Mouse (Mus musculus) cerebellum, adult 11 months (tissue): ENCODE data around the gene Atp4b.

Source experiments
- DNase-seq: peaks from one replicate; pipeline ENCODE4 v3.0.0; 2022

Gene Atp4b

DNA sequence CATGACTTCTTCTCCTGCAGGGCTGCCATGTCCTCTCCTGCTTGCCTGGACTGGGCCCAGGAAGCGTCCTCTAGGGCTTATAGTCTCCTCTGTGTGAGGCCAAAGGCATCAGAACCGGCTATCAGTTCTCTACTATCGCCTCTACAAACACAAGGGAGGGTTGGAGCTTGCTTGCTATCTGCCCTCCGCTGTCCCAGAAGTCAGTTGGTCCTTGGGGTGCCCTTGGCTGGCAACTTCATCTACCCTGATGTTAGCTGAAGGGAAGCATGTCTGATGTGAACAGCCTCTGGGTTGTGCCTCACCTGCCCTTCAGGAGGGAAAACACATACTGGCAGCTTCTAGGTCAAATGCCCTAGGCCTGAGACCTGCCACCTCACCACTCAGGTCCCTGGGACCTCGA lies at the start of gene Atp4b:
TSS of gene Atp4b (minus strand) at position 101 of the 400 bp plus-strand sequence.
- DNase-seq, result no peak

DNA sequence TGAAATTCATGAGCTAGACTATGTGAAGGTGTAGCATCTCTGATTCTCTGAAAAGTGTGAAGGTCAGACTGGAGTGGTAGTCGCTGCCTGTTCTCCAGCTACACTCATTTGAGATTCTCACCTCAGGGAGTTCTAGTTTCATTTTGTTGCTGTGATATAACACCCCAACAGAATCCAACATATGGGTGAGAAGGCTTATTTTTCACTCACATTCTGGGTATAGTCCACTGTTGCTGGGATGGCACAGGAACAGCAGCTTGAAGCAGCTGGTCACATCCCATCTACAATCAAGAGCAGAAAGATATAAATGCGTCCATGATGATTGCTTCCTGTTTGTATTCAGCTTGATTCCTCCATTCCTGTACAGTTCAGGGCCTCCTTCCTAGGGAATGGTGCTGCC lies 45.5 kb upstream of the Atp4b start:
- DNase-seq, result no peak

GRCm38 (mm10) chr8:13437531-13437930 lies 40.9 kb upstream of the Atp4b start:
- DNase-seq, result no peak

- no peak for DNase-seq
Observed at GRCm38 (mm10) chr8:13436052-13436451, 39.4 kb upstream of the Atp4b start.

GRCm38 (mm10) chr8:13434889-13435288 lies 38.3 kb upstream of the Atp4b start, which contains the start of gene Tmem255b:
TSS of gene Tmem255b (plus strand) at chr8:13435189.
- DNase-seq, result no peak

DNA sequence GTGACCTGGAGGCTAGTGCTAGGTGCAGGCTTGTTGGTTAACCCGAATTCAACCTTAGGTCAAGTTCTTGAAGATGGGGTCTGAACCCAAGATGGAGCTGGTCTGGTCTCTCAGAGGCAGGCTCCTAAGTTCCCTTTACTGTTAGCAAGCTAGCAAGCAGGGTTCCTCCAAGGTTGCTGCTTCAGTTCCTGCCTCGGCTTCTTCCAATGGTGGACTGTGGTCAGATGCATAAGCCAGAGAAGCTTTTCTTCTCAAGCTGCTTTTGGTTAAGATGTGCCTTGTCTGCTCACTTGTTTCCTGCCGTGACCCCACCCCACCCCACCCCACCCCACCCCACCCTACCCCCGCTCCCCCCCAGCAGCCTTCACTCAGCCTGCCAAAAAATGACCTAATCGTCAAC lies 36.5 kb upstream of the Atp4b start:
- DNase-seq, result no peak

DNA sequence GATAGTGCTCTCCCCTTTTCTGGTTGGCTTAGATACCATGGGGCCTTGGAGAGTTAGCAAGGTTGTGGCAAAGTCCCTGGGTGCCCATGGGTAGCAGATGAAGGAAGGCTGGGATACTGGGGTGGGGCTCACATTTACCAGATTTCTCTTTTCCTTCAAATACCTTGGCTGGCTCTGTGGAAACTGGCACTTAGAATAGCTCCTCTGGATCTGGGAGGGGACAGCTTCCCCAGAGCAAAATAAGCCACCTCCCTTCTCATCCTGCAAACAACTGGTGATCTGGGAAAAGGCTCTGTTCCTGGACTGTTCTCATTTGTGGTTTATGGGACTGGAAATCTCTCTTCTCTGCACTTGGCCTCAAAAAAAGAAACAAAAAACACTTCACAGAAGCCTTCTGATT lies 34.2 kb upstream of the Atp4b start:
- no peak for DNase-seq

DNA sequence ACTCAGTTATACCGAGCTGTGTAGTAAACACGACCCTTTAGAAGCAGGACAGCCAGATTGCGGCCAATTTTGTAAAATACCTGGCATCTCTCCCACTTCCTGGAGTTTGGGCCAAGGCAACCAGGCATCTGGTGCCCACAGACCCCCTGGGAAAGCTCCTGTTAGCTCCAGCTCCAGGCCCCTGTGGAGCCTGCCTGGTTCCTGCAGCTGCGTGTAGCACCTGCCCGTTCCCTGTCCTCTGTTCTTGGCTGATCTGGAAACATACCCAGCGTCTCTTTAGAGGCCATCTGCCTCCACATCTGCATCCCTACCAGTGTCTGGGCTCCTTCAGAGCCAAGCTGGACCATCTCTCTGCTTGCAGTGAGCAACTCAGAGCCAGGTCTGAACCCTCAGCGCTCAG lies 33.8 kb upstream of the Atp4b start:
- no peak for DNase-seq

DNA sequence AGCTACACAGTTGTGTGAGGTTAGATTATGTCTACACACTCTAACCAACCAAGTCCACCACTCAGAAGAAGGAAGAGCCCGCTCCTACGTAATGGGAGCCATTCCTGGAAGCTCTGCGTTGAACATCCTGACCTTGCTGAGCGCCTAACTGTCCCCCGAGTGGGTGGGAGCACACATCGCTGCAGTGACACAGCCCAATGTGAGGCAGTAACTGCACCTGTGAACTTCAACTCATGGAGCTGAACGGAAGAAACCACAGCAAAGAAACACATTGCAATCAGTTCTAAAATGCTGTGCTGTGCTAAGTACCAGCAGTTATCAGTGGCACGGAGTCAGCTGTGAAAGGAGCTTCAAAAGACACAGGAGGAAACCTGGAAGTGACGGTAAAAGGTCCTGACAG lies 31.5 kb upstream of the Atp4b start:
- DNase-seq, result no peak

- no peak for DNase-seq
Observed at GRCm38 (mm10) chr8:13427351-13427750, 30.7 kb upstream of the Atp4b start.

- DNase-seq, result no peak
Observed at GRCm38 (mm10) chr8:13420970-13421369, 24.3 kb upstream of the Atp4b start.

DNA sequence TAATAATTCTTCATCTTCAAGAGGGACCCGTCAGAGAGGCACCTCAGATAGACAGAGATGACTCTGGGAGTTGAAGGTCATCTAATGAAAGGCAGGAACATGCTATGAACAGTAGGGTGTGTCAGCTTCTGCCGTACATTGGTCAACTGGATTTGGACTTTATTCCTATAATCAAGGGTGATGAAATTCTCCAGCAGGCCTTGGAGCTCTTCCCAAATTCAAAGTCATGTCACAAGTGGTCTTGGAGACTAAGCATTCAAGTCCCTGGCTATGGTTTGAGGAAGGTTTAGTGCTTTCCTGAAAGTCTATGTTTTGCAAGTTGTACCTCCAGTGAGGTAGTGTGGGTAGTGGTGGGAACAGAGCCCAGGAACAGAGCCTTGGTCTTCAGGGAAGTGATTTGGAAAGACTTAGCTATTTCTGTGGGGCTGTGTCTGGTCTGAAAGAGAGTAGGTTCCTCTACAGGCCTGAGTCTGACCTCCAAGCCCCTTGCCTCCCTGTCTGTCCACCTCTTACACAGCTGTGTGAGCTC lies 22.6 kb upstream of the Atp4b start:
- no peak for DNase-seq

- DNase-seq, result no peak
Observed at GRCm38 (mm10) chr8:13415879-13416278, 19.3 kb upstream of the Atp4b start.

- DNase-seq, result no peak
Observed at GRCm38 (mm10) chr8:13413823-13414390, 17.3 kb upstream of the Atp4b start.

DNA sequence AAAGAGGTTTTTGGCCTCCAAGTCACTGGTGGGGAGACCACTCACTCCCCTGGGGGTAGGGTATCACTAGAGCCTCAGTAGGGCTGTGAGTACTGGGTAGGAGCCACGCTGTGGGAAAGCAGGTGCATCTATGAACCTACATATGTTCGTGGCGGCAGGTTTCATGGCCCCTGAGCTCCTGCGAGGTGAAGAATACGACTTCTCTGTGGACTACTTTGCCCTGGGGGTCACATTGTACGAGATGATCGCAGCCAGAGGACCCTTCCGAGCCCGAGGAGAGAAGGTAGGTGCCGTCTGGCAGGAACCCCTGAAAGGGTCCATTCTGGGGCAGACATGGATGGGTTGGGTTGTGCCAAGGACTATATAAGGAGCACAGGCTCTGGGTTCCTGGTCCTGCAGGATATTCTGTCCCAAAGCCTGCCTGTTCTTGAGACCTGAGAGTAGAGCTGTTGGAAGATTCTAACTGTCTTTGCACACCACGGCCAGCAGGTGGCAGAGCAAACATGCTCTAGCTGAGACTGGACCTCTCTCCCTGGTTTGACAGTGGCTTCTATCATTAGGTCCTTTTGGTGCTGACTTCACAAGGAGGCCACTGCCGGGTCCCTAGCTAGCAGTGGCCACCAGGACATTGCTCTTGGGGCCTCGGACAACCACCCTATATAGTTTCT lies 16.4 kb upstream of the Atp4b start:
- peak; percentile 39 for DNase-seq

DNA sequence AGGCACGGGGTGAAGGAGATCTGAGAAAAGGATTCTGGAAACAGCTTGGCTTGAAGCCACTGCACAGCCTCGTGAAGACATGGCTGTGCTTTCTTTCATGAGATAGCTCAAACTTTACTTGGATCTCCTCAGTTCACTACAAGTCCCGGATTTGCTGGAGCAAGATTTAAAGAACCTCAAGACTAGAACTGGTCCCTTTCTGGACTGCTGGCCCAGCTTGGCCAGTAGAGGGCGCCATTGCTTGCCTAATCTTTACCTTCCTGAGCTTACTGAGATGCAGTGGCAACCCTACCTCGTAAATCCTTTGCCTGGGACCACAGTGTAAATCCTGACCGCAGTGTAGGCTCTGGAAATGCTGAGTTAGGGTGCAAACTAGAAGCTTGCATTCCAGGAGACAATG lies 15.0 kb upstream of the Atp4b start:
- peak; percentile 36 for DNase-seq

- no peak for DNase-seq
Observed at GRCm38 (mm10) chr8:13406011-13406410, 9.4 kb upstream of the Atp4b start.

- DNase-seq, result no peak
Observed at GRCm38 (mm10) chr8:13404666-13405131, 8.1 kb upstream of the Atp4b start, which contains the start of gene Grk1. TSS of gene Grk1 (plus strand) at chr8:13405081.

GRCm38 (mm10) chr8:13403517-13403916 lies 6.9 kb upstream of the Atp4b start:
- DNase-seq, result no peak

- no peak for DNase-seq
Observed at GRCm38 (mm10) chr8:13393869-13394268, 2.8 kb downstream of the Atp4b start.

- DNase-seq, result no peak
Observed at GRCm38 (mm10) chr8:13388744-13389143, 7.9 kb downstream of the Atp4b start.

DNA sequence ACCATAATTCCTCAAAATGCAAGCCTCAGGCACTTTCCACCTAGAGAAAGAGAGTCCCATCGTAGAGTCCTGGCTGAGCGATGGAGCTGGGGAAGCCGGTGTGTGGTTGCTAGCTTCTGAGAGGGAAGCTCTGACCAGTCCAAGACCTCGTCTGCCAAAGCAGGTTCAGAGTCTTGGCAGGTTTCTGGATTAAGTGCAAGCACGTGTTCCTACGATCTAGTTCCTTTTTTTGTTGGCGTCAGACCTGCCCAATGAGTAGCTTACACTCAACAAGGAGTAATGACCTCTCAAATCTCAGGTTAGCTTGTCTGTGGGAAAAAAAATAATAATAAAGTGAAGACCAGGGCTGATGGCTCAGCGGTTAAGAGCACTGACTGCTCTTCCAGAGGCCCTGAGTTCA lies 8.9 kb downstream of the Atp4b start:
- no peak for DNase-seq

DNA sequence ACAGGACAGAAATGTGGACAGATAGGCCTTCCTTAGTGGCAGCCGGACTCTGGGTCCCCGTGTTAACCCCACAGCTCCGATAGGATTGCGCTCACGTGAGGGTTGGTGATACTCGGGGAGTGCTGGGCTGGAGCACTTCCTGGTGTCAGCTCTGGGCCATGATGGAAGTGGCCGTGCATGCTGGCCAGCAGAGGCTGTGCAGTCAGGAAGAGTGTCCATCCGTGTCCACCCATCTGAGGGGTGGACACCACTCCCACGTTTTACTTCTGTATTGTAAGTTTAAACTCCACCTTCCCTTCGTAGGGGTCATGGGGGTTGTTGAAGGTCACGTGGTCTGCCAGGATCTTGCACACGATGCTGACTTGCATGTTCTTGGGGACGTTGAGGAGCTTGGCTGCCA lies 10.3 kb downstream of the Atp4b start:
- DNase-seq, result no peak

DNA sequence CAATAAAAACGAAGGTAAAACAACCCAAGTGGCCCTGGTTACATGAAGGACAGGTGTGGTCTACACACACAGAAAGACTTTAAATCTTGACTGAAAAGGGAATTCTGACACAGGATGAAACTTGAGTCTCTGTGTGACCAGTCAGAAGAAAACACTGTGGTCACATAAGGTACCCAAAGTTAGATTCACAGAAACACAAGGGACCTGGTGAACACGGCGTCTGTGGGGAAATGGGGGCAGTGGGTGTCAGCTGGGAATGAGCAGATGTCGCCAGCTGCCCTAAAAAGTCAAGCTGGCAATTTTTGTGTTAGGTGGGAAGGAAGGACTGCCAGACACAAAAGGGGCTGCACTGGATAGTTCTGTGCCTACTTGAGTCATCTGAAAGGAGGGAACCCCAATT lies 13.6 kb downstream of the Atp4b start:
- no peak for DNase-seq

DNA sequence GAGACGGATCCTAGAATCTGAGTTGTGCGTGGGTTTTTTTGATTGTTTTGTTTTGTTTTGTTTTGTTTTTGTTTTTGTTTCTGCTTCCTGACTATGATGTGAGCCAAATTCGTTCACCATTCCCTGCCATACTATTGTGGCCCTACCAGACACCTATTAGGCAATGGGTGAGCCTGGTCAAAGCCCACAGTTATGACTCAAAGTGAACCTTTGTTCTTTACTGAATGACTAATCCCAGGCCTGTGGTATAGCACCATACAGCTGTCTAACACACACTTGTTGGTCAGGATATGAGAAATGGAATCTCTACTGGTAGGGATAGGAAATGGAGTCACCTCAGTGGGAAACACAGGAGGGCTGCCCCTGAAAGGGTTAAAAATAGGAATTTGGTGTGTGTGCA lies 14.1 kb downstream of the Atp4b start:
- no peak for DNase-seq
